Mouse (Mus musculus) v-Abl transformed pro-B cells (cell line): ENCODE data around the gene Surf6.

ENCODE experiments used
- in situ Hi-C, 2 experiments: fragments of 400-800 bp; cut with MboI; formaldehyde crosslinking; loops; one replicate each; pipeline ENCODE4 v1.15.1; 2025; ENCODE audit not compliant: unreplicated experiment in 2 of 2

The Surf6 gene

GRCm38 (mm10) chr2:26915927-26916728, 13.4 kb upstream of the Surf6 start, which contains the start of the genes Surf2 and Surf1:
Surf2 (plus strand) TSS chr2:26916367.
Surf1 (minus strand) TSS chr2:26916530.
- in situ Hi-C loops, result loop anchor here (25.0 kb wide), 3 partner anchors 604 to 1654 kb away; partner anchors contain the start of genes Anapc2 (in 1 of the 2), C8g (in 1 of the 2), Fbxw5 (in 1 of the 2) and Gpsm1 (in 1 of the 2)

- in situ Hi-C loops, result loop anchor here (25.0 kb wide), 3 partner anchors 602 to 1652 kb away; partner anchors contain the start of genes Anapc2 (in 1 of the 2), C8g (in 1 of the 2), Fbxw5 (in 1 of the 2) and Gpsm1 (in 1 of the 2)
Measured at GRCm38 (mm10) chr2:26914148-26914941, 11.7 kb upstream of the Surf6 start.

GRCm38 (mm10) chr2:26913416-26914147, 10.9 kb upstream of the Surf6 start:
- in situ Hi-C loops, result loop anchor here (25.0 kb wide), 3 partner anchors 601 to 1651 kb away; partner anchors contain the start of genes Anapc2 (in 1 of the 2), C8g (in 1 of the 2), Fbxw5 (in 1 of the 2) and Gpsm1 (in 1 of the 2)

- in situ Hi-C loops, result loop anchor here (25.0 kb wide), 3 partner anchors 600 to 1650 kb away; partner anchors contain the start of genes Anapc2 (in 1 of the 2), C8g (in 1 of the 2), Fbxw5 (in 1 of the 2) and Gpsm1 (in 1 of the 2)
Measured at GRCm38 (mm10) chr2:26912253-26912770, 9.6 kb upstream of the Surf6 start.

DNA sequence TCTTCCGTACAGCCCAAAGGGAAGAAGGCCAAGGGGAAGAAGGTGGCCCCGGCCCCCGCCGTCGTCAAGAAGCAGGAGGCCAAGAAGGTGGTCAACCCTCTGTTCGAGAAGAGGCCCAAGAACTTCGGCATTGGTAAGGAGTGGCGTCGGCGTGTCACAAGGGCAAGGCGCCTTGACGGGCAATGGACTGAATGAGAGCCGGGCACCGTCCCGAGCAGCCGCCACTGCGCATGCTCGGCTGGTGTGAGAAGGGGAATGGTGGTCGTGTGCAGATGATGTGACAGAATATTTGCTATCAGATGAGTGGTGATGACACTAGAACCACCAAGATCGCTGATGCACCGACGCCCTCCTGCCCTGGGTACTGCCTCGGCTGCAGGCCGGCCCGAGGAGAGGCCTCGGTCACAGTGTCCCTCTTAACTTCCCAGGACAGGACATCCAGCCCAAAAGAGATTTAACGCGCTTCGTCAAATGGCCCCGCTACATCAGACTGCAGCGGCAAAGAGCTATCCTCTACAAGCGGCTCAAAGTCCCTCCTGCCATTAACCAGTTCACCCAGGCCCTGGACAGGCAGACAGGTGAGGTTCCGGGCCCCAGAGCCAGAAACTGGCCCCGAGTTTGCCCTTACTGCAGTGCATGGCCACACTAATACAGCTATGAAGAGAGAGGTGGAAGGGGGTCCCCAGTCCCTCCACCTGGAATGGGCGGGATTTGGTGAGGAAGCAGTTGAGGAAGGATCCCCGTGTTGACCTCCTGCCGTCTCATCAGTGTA, 8.5 kb upstream of the Surf6 start:
- in situ Hi-C loops, result loop anchor here (25.0 kb wide), 3 partner anchors 599 to 1649 kb away; partner anchors contain the start of genes Anapc2 (in 1 of the 2), C8g (in 1 of the 2), Fbxw5 (in 1 of the 2) and Gpsm1 (in 1 of the 2)

GRCm38 (mm10) chr2:26910124-26910993, 7.7 kb upstream of the Surf6 start, which contains the start of the genes Med22 and Rpl7a:
Med22 (minus strand) TSS chr2:26910677.
Rpl7a (plus strand) TSS chr2:26910764.
- in situ Hi-C loops, result loop anchor here (25.0 kb wide), 3 partner anchors 598 to 1648 kb away; partner anchors contain the start of genes Anapc2 (in 1 of the 2), C8g (in 1 of the 2), Fbxw5 (in 1 of the 2) and Gpsm1 (in 1 of the 2)

- in situ Hi-C loops, result loop anchor here (5.0 to 25.0 kb wide), 6 partner anchors 267 to 1647 kb away; partner anchors contain the start of genes Anapc2 (in 1 of the 2), C8g (in 1 of the 2), Fbxw5 (in 1 of the 2) and Gpsm1 (in 1 of the 2)
Measured at GRCm38 (mm10) chr2:26909387-26909784, 6.7 kb upstream of the Surf6 start.

- in situ Hi-C loops, result loop anchor here (5.0 to 25.0 kb wide), 6 partner anchors 267 to 1647 kb away; partner anchors contain the start of genes Anapc2 (in 1 of the 2), C8g (in 1 of the 2), Fbxw5 (in 1 of the 2) and Gpsm1 (in 1 of the 2)
Measured at GRCm38 (mm10) chr2:26908710-26909386, 6.2 kb upstream of the Surf6 start.

DNA sequence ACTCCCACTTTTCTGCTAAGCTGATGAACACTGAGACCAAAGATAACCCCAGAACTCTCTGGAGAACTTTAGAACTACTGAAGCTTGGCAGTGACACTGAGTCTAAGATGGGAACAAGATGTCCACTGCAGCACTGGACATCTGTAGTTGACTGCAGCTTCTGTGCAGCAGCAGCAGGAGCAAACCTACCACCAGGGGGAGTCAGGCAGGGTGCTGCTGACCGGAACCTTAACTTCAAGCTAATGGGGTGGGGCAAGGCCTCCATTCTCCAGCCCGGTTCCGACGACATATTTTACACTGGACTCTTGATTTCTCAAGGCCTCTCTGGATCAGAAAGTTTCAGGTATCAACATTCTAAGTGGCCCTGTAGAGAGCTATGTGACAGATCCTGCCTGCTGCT, 4.4 kb upstream of the Surf6 start:
- in situ Hi-C loops, result loop anchor here (5.0 to 25.0 kb wide), 6 partner anchors 265 to 1645 kb away; partner anchors contain the start of genes Anapc2 (in 1 of the 2), C8g (in 1 of the 2), Fbxw5 (in 1 of the 2) and Gpsm1 (in 1 of the 2)

DNA sequence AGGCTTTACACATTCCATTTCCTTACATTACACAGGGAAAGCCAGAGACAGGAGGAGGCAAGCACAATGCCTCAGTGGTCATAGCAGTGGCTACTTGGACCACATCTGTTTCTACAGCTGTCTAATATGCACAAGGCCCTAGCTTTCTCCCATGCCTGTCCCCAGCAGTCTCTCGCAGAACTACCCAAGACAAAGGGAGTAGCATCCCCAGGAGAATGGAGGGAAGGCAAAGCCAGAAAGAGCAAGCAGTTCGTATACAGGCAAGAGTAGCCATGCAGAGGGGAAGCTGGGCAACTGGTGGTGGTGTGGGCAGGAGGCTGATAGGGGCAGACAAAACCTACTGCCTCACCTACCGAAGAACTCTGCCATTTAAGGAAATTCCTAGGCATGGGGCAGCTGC, 3.8 kb upstream of the Surf6 start:
- in situ Hi-C loops, result loop anchor here (5.0 to 25.0 kb wide), 6 partner anchors 264 to 1644 kb away; partner anchors contain the start of genes Anapc2 (in 1 of the 2), C8g (in 1 of the 2), Fbxw5 (in 1 of the 2) and Gpsm1 (in 1 of the 2)

GRCm38 (mm10) chr2:26905936-26906335, 3.3 kb upstream of the Surf6 start:
- in situ Hi-C loops, result loop anchor here (5.0 to 25.0 kb wide), 6 partner anchors 264 to 1644 kb away; partner anchors contain the start of genes Anapc2 (in 1 of the 2), C8g (in 1 of the 2), Fbxw5 (in 1 of the 2) and Gpsm1 (in 1 of the 2)

DNA sequence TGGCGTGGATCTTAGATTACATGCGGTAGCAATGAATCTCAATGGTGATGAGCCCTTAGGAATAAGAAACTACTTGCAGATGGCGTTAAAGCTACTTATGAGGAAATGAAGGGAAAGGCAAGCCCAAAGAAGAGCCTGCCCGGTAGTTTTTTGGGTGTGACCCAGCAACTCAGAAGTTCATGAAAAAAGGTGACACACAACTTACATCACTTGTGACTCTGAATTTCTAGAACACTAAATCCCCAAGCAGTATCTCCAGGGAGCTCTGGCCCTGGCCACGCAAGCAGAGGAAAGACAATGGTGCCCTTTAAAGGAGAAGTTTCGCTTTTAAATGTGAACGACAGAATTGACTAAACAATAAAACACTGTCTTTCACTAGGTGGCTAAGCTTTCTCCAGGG, 632 bp upstream of the Surf6 start:
- in situ Hi-C loops, result loop anchor here (5.0 to 25.0 kb wide), 6 partner anchors 456 to 1641 kb away; partner anchors contain the start of genes Sec16a (in 2 of the 2), Anapc2 (in 1 of the 2), C8g (in 1 of the 2) and Fbxw5 (in 1 of the 2)

DNA sequence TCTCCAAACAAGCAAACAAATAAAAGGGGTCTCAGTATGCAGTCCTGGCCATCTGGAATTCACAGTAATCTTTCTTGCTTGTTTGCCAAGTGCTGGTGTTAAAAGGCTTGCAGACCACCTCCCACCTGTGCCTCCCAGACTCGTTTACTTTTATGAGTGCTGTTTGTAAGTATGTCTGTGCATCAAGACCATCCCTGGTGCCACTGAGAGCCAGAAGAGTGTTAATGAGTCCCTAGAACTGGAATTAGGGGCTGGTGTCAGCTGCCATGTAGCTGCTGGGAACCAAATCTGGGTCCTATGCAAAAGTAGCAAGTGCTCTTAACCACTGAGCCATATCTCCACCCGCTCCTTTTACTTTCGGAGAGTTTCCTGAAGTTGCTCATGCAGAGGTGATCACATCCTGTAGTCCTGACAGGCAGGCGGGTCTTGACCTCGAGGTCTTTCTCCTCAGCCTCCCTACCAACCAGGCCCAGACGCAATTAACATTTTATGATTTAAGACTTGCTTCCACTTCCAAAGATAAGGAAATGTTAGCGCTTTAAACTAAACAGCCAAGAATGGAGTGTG, 762 bp downstream of the Surf6 start:
- in situ Hi-C loops, result loop anchor here (5.0 to 25.0 kb wide), 6 partner anchors 455 to 1640 kb away; partner anchors contain the start of genes Sec16a (in 2 of the 2), Anapc2 (in 1 of the 2), C8g (in 1 of the 2) and Fbxw5 (in 1 of the 2)

DNA sequence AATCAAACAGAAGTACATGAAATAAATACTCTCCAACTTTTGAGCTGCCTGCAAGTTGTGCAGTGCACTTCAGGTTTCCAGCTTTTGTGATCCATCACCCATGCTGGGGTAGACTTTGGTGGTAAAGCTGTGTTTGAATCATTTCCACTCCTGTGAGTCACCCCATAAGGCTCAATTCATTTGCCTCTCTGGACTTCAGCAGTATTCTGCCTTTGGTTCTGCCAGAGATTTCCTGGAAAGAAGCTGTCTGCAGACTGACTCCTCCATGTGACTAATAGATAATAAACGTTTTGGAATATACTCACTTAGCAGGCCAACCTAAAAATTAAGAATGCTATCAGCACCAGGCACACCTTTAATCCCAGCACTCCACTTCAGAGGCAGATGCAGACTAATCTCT, 1.9 kb downstream of the Surf6 start:
- in situ Hi-C loops, result loop anchor here (5.0 to 25.0 kb wide), 6 partner anchors 453 to 1638 kb away; partner anchors contain the start of genes Sec16a (in 2 of the 2), Anapc2 (in 1 of the 2), C8g (in 1 of the 2) and Fbxw5 (in 1 of the 2)

DNA sequence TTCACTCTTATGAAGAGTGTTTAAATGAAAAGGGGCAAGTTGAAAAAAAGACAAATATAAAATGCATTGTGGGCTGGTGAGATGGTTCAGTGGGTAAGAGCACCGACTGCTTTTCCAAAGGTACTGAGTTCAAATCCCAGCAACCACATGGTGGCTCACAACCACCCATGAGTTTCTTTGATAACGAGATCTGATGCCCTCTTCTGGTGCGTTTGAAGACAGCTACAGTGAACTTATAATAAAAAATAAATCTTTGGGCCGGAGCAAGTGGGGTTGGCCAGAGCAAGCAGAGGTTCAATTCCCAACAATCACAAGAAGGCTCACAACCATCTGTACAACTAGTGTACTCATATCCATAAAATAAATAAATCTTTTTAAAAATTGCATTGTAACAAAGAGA, 6.8 kb downstream of the Surf6 start:
- in situ Hi-C loops, result loop anchor here in 1 of 2 experiments (10.0 kb wide), 1 partner anchor 241 kb away; no protein-coding TSS in a partner anchor
